Mouse (Mus musculus): Measurements from ENCODE around the gene Cldn11.

GRCm38 (mm10) chr3:31160046-31160445 lies 10.3 kb downstream of the Cldn11 start:
- TF ChIP-seq CTCF (IDR thresholded peaks at IDR 0.05; ENCODE audit: extremely low read depth, insufficient read depth, low read length) (no peak), POLR2A (IDR thresholded peaks at IDR 0.05; ENCODE audit: extremely low read depth, insufficient read depth, low read length) (no peak)

All from cortical plate, adult 2 months (tissue).